ENCODE assay signal across 8 mouse cellular contexts in genomic region chr16:38563516-38563915, GRCm38 (mm10). TPM values are rescaled to one million over a fixed set of nuclear protein-coding genes. Genes with fewer than 3 reads are reported as not detected.
DNase-seq lines count a peak whose midpoint lies in the region; ATAC-seq and TF ChIP-seq lines count a peak whose summit lies in the region.

No protein-coding gene starts in this region.

- H3K27me3 ChIP-seq in heart, postnatal 0 days (ENCODE audit: control insufficient read depth, insufficient read depth, low read length), result no peaks in the 10 kb centered on the region
- 0 out of 2 replicates have a peak, but pooled peaks cover 8% of the 10 kb centered on the region for H3K27me3 ChIP-seq in hindbrain, embryonic 15.5 days
- H3K27me3 ChIP-seq in midbrain, embryonic 14.5 days (ENCODE audit: control insufficient read depth, insufficient read depth, low read length), result peaks cover 4% of the 10 kb centered on the region; the same call in 1 of the 2 replicates

- peak overlapping the region; percentile 65 for H3K4me2 ChIP-seq in heart, postnatal 0 days (ENCODE audit: low read depth, low read length)
- peak overlapping the region; percentile 60 for H3K4me2 ChIP-seq in hindbrain, embryonic 15.5 days
- H3K4me2 ChIP-seq in midbrain, embryonic 14.5 days (ENCODE audit: low read length), result peak overlapping the region; percentile 82

- WGBS in heart, postnatal 0 days, result 20% methylated on average over 10 of the region's 10 CpGs
- WGBS in hindbrain, embryonic 15.5 days, result 44% methylated on average over 10 of the region's 10 CpGs
- 43% methylated on average over 10 of the region's 10 CpGs for WGBS in midbrain, embryonic 14.5 days

- peaks cover 20% of the 10 kb centered on the region; the same call in 1 of the 2 replicates for H3K36me3 ChIP-seq in heart, postnatal 0 days (replicated peaks; ENCODE audit: control insufficient read depth, insufficient read depth, low read length)
- H3K36me3 ChIP-seq in hindbrain, embryonic 15.5 days, result peaks cover 16% of the 10 kb centered on the region
- H3K36me3 ChIP-seq in midbrain, embryonic 14.5 days (ENCODE audit: control insufficient read depth, insufficient read depth, low read length), result peaks cover 24% of the 10 kb centered on the region

- H3K4me1 ChIP-seq in heart, postnatal 0 days (ENCODE audit: control insufficient read depth, insufficient read depth), result peaks cover 5% of the 10 kb centered on the region
- H3K4me1 ChIP-seq in hindbrain, embryonic 15.5 days (replicated peaks), result peaks cover 16% of the 10 kb centered on the region
- peaks cover 8% of the 10 kb centered on the region for H3K4me1 ChIP-seq in midbrain, embryonic 14.5 days (ENCODE audit: control insufficient read depth, insufficient read depth, low read length)

- no peak for TF ChIP-seq CTCF in heart, postnatal 0 days (IDR thresholded peaks at IDR 0.05; ENCODE audit: low read depth)

- H3K9me3 ChIP-seq in heart, postnatal 0 days (replicated peaks; ENCODE audit: control insufficient read depth, low read length), result no peaks in the 10 kb centered on the region
- no peaks in the 10 kb centered on the region for H3K9me3 ChIP-seq in hindbrain, embryonic 15.5 days
- H3K9me3 ChIP-seq in midbrain, embryonic 14.5 days (ENCODE audit: control insufficient read depth, low read length), result no peaks in the 10 kb centered on the region

- TF ChIP-seq EP300 in heart, postnatal 0 days (IDR thresholded peaks at IDR 0.05; ENCODE audit: low read depth), result no peak

- H3K9ac ChIP-seq in heart, postnatal 0 days (replicated peaks; ENCODE audit: low read depth, low read length), result peak overlapping the region; percentile 85
- peak overlapping the region; percentile 76 for H3K9ac ChIP-seq in hindbrain, embryonic 15.5 days
- peak overlapping the region; percentile 82; the same call in 1 of the 2 replicates for H3K9ac ChIP-seq in midbrain, embryonic 14.5 days (replicated peaks; ENCODE audit: low read length)

- H3K4me3 ChIP-seq in heart, postnatal 0 days (ENCODE audit: low read depth, low read length), result peak overlapping the region; percentile 89
- peak overlapping the region; percentile 83 for H3K4me3 ChIP-seq in hindbrain, embryonic 15.5 days
- H3K4me3 ChIP-seq in midbrain, embryonic 14.5 days (replicated peaks; ENCODE audit: low read depth, low read length), result peak overlapping the region; percentile 82

- no peak for DNase-seq in heart, postnatal 0 days (ENCODE audit: low spot score)
- no peak for DNase-seq in heart, adult 11 months
- DNase-seq in NIH3T3 (ENCODE audit: low read depth), result peak; percentile 5
- no peak for DNase-seq in midbrain, embryonic 14.5 days
- no peak for DNase-seq in adrenal gland, adult 8-10 months
- DNase-seq in cerebellum, postnatal 4 days (ENCODE audit: low spot score in 2 of 2), result no peak
- DNase-seq in layer of hippocampus, postnatal 14 days (ENCODE audit: low spot score in 2 of 2), result no peak

- no peak overlapping the region for H3K27ac ChIP-seq in heart, postnatal 0 days (ENCODE audit: low read depth)
- H3K27ac ChIP-seq in hindbrain, embryonic 15.5 days (replicated peaks), result no peak overlapping the region
- no peak overlapping the region for H3K27ac ChIP-seq in midbrain, embryonic 14.5 days (replicated peaks; ENCODE audit: low read depth, low read length)

- no peak for ATAC-seq in heart, postnatal 0 days (ENCODE audit: insufficient read depth, low read depth)
- no peak for ATAC-seq in hindbrain, embryonic 15.5 days (ENCODE audit: low FRiP score, low read depth)
- no peak for ATAC-seq in midbrain, embryonic 14.5 days (ENCODE audit: low FRiP score, low TSS enrichment)

RNA-seq across cellular contexts. Expression of gene Tmem39a, which starts 5.0 kb away (rescaled TPM):
- 11.7 and 28.7 TPM in 2 replicates for total RNA-seq in heart, postnatal 0 days (2014; rRNA removed; ENCODE audit: low replicate concordance)
- 23.3 and 23.8 TPM in 2 replicates for polyA plus RNA-seq in heart, postnatal 0 days (2015; fragmentation: Nextera tagmentation; extraction: Ambion mirVana)
- polyA plus RNA-seq in hindbrain, embryonic 15.5 days (2015; fragmentation: Nextera tagmentation; extraction: Ambion mirVana), result 35.2 and 36.3 TPM in 2 replicates
- 35.6 and 38.6 TPM in 2 replicates for polyA plus RNA-seq in midbrain, embryonic 14.5 days (2014; fragmentation: Nextera tagmentation; extraction: Ambion mirVana)
- total RNA-seq in adrenal gland, adult 8-10 months (2022), result 100 to 1,000 TPM in 2 of 4 experiments, 10 to 100 TPM in 2; 79.2 to 118 (median 92.6) TPM
- total RNA-seq in layer of hippocampus, postnatal 14 days (2021), result 10 to 100 TPM; 24.0 to 25.5 TPM

RNA-seq across cellular contexts. Expression of gene Poglut1, which starts 13.5 kb away (rescaled TPM):
- 17.6 and 20.5 TPM in 2 replicates for total RNA-seq in heart, postnatal 0 days (2014; rRNA removed; ENCODE audit: low replicate concordance)
- 13.3 and 13.8 TPM in 2 replicates for polyA plus RNA-seq in heart, postnatal 0 days (2015; fragmentation: Nextera tagmentation; extraction: Ambion mirVana)
- 50.7 and 52.8 TPM in 2 replicates for polyA plus RNA-seq in hindbrain, embryonic 15.5 days (2015; fragmentation: Nextera tagmentation; extraction: Ambion mirVana)
- polyA plus RNA-seq in midbrain, embryonic 14.5 days (2014; fragmentation: Nextera tagmentation; extraction: Ambion mirVana), result 49.0 and 62.8 TPM in 2 replicates
- 10 to 100 TPM; 34.4 to 46.4 (median 42.1) TPM for total RNA-seq in adrenal gland, adult 8-10 months (2022)
- total RNA-seq in layer of hippocampus, postnatal 14 days (2021), result 10 to 100 TPM; 42.2 to 44.3 TPM

RNA-seq across cellular contexts. Expression of gene Timmdc1, which starts 41.1 kb away (rescaled TPM):
- 46.2 and 90.1 TPM in 2 replicates for total RNA-seq in heart, postnatal 0 days (2014; rRNA removed; ENCODE audit: low replicate concordance)
- polyA plus RNA-seq in heart, postnatal 0 days (2015; fragmentation: Nextera tagmentation; extraction: Ambion mirVana), result 47.4 and 51.0 TPM in 2 replicates
- 32.0 and 35.2 TPM in 2 replicates for polyA plus RNA-seq in hindbrain, embryonic 15.5 days (2015; fragmentation: Nextera tagmentation; extraction: Ambion mirVana)
- 28.5 and 28.9 TPM in 2 replicates for polyA plus RNA-seq in midbrain, embryonic 14.5 days (2014; fragmentation: Nextera tagmentation; extraction: Ambion mirVana)
- total RNA-seq in adrenal gland, adult 8-10 months (2022), result 10 to 100 TPM; 41.2 to 46.5 (median 44.5) TPM
- 10 to 100 TPM; 29.6 to 34.4 TPM for total RNA-seq in layer of hippocampus, postnatal 14 days (2021)
